Mouse (Mus musculus) CD4-positive helper T cell, adult 2 months (primary cell): ENCODE measurements around the gene Slc44a5.

Source experiments
- DNase-seq: peaks from one replicate; pipeline ENCODE4 v3.0.0-alpha.2; 2012; ENCODE audit warnings: low read depth, missing footprints, low spot score

Slc44a5 gene

DNA sequence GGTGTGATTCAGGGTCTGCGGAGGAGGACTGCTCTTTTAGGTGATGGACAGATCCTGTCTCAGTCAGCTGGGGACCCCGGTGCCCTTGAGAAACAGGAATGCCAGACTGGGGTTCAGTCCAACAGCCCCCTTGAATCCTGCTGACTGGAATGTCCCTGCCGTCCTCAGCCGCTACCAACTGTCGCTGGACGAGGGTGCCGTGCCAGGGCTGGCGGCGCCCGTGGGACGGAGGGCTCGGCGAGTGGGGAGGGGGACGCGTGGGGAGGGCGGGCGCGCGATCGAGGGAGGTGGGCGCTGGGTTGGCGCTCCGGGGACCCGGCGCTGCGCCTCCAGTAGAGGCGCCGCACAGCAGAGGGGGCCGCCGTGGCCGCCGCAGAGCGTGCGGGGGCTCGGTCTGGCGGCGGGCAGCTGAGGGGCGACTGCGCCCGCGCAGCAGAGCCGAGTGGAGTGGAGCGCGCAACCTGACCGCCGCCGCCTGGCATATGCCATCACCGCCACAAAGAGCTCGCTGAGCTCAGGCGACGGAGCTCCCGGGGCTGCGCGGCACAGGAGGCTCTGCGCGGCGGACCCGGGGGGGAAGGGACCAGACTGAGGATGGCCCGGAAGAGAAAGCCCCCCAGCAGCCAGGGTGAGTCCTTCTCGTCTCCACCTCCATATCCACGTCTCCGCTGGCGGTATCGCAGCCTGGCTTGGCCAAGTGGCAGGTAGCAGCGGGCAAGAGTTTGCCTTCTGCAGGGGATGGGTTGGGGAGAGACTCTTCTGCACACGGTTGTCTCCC is at the start of gene Slc44a5:
Gene Slc44a5, plus strand, starts transcription at position 266 of the 778 bp plus-strand sequence.
- DNase-seq: no peak

DNA sequence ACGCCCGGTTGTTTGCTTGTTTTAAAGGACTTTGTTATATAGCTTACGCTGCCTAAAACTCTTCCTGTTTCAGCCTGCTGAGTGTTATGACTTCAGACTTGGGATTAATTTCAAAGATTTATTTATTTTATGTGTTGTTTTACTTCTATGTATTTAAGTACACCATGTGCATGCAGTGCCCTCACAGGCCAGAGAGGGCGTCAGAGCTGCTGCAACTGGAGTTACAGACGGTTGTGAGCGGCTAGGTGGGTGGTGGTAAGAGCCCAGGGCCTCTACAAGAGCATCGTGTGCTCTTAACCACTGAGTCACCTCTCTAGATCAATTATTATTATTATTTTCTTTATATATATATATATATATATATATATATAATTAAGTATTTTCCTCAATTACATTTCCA is 46.9 kb upstream of the Slc44a5 start:
- no peak for DNase-seq

- peak; percentile 55 for DNase-seq
Observed at GRCm38 (mm10) chr3:153929526-153929925, 43.7 kb upstream of the Slc44a5 start.

GRCm38 (mm10) chr3:153932461-153932860 is 40.8 kb upstream of the Slc44a5 start:
- no peak for DNase-seq

DNA sequence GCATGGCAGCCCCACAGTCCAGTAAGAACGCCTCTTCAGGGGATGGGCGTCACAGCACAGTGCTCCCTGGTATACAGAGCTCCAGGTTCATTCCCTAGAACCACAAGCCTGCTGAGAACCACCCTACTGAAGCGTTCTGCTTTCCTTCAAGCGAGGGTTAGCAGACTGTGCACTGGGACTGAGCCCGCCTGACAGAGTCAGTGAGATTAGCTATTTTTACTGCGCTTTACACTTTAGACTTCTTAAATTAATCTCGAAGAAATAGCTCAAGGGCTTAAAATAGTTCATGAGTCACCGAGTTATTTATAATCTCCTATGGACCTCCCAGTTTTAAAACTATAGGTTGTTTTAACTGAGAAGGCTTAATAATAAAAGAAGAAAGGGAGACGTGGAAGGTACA is 37.4 kb upstream of the Slc44a5 start:
- DNase-seq: no peak

DNA sequence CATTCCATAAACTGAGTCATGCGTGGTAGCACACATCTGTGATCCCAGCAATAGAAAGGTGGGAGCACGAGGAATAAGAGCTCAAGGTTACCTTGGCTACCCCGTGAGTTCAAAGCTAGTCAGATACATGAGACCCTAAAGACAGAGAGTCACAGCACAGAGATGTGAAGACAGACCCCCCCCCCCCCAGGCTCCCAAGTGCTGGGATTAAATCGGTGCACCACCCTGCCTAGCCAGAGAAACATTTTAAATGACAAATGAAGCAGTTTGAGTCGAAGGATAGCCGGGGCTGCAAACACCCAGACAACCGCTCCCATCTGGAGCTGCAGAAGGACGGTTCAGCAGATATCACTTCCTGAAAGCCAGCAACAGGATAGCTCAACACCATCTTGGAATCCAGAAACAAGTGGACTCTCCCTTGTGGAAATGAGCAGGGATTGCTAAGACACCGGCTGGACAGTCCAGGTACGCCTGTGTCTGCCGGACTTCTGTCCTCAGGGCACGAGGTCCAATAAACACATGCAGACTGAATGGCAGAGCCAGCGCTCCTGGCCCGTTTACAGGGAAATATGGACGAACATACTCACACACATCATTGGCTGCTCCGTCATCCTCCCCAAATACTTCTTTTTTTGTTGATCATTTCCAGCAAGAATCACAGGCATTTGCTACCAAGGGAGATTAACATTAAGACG is 36.0 kb upstream of the Slc44a5 start:
- no peak for DNase-seq

DNA sequence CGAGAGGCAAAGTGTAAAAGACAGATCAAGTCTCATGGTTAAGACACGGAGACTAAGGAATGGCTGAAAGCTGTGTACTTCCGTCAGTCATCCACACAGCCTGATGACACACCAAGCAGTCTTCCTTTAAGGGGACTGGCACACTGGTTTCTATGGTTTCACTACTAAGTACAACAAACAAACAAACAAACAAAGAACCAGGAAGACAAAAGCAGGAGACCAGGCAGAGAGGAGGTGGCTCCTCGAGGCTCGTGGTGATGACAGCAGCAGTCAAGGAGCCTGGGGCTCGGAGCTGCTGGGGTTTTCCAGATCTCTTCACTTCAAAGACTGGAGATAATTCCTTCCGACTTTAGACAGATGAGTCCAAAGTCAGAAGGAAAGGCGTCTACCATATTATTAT is 33.2 kb upstream of the Slc44a5 start:
- DNase-seq: no peak

- DNase-seq: no peak
Observed at GRCm38 (mm10) chr3:153940486-153940885, 32.8 kb upstream of the Slc44a5 start.

DNA sequence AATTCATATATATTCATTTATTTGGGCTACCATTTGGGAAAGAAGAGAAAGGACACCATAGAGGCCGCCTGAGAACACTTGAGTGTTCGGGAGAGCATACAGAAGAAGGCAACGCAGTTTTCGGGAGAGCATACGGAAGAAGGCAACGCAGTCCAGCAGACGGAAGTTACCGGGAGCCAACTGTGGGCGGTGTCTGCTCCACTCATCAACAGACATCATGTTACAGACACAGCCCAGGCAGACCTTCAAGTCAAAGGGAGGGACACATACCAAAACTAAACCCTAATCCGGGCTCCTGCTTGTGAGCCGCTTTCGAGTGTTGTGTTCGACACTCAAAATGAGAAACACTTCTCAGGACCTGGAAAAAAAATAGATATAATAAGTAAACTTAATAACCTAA is 31.6 kb upstream of the Slc44a5 start:
- no peak for DNase-seq

GRCm38 (mm10) chr3:153943003-153943640 is 30.1 kb upstream of the Slc44a5 start:
- DNase-seq: no peak

DNA sequence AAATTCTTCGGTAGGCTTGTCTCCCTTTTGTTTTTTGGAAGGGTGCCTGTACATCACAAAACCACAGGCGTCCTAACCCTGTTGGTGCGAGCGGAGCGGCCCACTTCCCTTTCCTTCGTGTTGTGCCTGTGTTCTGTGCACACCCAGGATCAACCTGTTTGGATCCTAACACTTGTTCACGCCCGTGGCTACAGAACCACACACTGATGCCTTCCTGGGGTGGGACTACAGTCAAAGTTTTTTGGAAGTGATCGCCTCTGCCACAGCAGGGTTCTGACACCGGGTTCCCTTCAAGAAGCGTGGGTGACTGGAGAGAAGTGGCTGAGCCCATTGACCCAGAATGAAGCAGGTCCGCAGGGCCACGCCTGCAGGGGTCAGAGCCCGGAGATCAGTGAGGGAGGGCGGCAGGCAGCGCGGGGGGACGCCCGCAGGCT is 29.3 kb upstream of the Slc44a5 start:
- DNase-seq: no peak

GRCm38 (mm10) chr3:153944335-153944990 is 28.8 kb upstream of the Slc44a5 start, which contains the start of gene Acadm:
Acadm (minus strand) TSS chr3:153944632.
- peak; percentile 94 for DNase-seq

GRCm38 (mm10) chr3:153947271-153947670 is 26.0 kb upstream of the Slc44a5 start:
- DNase-seq: no peak

DNA sequence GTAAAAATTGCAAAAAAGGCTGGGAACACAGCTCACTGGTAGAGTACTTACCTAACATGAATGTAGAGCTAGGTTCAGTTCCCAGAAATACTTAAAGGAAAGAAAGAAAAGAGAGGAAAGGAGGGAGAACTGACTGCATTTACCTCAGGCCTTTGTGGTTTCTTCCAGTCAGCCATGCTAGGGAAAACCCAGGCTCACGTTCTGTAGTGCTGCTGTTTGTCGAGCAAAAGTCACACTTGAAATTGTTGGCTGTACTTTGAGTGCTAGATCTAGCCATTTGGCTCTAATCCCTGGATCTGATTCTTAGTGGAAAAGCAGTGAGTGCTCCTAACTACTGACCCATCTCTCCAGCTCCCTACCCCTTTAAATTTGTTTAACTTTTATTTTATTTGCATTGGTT is 25.1 kb upstream of the Slc44a5 start:
- no peak for DNase-seq

- peak; percentile 3 for DNase-seq
Observed at GRCm38 (mm10) chr3:153957916-153958315, 15.3 kb upstream of the Slc44a5 start.

DNA sequence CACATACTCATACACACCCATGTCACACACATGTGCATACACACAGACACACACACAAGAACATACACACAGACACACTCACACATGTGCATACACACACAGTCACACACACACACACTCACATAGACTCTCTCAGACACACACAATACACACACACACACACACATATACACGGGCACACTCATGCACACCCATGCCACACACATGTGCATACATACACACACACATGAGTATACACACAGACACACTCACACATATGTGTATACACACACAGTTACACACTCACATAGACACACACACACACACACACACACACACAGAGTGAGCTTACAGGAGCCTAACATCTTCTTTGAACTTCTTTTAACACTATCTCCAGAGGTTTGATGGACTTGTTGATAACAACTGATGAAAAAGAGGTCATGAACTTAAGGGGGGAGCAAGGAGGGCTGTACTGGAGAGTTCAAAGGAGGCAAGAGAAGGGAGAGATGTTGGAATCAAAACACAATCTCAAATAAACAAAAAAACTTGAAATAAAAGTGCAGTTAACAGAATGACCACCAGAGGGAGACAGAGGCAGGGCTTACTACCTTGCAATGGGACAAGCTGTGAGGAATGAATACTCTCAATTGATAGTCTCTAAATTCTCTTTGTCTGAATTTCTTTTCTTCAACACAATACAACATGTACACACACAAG is 14.1 kb upstream of the Slc44a5 start:
- peak; percentile 59 for DNase-seq

GRCm38 (mm10) chr3:153959731-153960207 is 13.5 kb upstream of the Slc44a5 start:
- no peak for DNase-seq

DNA sequence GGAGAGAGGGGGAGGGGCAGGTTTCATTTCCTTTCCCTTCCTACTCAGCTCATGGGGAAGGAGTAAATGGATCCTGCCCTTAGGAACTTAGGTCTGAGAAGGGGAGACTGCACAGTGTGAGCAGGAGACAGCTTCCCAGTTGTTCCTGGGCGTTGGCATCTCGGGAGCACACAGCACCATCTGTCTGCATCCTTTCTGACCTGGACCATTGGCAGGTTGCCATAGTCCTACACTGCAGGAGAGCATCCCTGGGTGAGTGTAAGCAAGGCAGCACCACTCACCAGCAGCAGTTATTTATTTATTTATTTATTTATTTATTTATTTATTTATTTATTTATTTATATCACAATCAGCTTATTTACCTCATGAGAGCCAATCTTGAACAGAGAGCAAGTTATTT is 12.4 kb upstream of the Slc44a5 start:
- DNase-seq: no peak

DNA sequence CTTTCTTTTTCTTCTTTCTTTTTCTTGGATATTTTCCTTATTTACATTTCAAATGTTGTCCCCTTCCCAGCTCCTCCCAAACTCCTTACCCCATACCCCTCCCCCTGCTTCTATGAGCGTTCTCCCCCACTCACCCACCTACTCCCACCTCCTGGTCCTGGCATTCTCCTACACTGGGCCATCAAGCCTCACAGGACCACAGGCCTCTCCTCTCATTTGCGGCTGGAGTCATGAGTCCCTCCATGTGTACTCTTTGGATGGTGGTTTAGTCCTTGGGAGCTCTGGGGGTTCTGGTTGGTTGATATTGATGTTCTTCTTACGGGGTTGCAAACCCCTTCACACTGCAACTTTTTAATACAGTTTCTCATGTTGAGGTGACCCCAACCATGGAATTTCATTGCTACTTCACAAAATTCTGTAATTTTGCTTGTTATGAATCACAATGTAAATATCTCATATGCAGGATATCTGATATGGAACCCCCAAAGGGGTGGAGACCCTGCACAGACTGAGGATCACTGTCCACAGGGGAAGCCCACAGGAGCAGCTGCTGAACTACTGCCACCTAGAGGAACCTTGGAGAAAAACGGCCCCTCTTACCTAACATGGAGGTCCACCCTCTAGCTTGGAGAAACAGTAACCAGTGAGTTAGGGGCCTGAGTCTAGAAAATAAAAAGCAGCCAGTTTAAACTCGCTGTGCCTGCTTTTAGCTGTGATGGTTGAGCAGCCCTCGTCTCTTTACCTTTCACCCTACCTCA is 11.4 kb upstream of the Slc44a5 start:
- DNase-seq: peak; percentile 16

GRCm38 (mm10) chr3:153967447-153967846 is 5.8 kb upstream of the Slc44a5 start:
- DNase-seq: no peak
